12 mouse cellular contexts compared by ENCODE assay signal in the genomic region with DNA sequence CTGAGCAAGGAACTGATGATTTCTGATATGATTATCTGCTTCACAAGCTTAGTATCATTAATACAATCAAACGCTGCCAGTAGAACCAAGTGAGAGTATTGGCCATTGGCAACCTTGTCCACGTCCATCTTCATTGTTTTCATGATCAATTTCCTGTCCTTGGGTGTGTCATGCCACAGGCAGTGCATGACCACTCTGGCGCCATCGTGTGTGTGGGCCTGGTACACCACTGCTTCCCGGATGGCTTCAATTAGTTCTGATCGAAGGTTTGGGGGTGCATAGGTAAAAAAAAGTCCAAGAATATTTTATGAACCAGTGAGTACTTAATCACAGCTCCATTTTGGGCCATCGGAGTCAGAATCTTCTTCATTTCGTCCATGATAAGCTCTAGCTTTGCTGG.
A peak's percentile ranks its signal among the peaks of the same experiment; 100 is the strongest.
DNase-seq lines count a peak whose midpoint lies in the region; TF ChIP-seq lines count a peak whose summit lies in the region.
"Had no signal": no experiment of that assay in that cellular context is flagged by ENCODE, and none has a peak within 500 bp of the region (broad histone marks: within the 10 kb centered on the region; RNA-seq: fewer than 3 reads in every experiment).

No protein-coding gene starts in this region.

- peak; percentile 6 for DNase-seq in heart, postnatal 4 days
- no peak for DNase-seq in heart, adult 8-10 months (ENCODE audit: low spot score)
- peak; percentile 4 for DNase-seq in thymus, adult 2 months
- no peak for DNase-seq in thymus, postnatal 0 days (ENCODE audit: low spot score)
- peak; percentile 3 for DNase-seq in c-Kit-positive CD71-positive TER-119-negative erythroid progenitor cells, embryonic 14.5 days (ENCODE audit: low read depth)
- DNase-seq in left cerebral cortex, adult 8-10 months (ENCODE audit: low spot score in 2 of 2), result no peak
- no peak for DNase-seq in cerebellum, adult 11-12 months
- DNase-seq: adrenal gland, adult 2 months; cerebellum, adult 11 months; retina, postnatal 1 day had no signal

- no peak overlapping the region for H3K27ac ChIP-seq in thymus, adult 2 months (ENCODE audit: control insufficient read depth, insufficient read depth, low read length)
- H3K27ac ChIP-seq: hindbrain, postnatal 0 days; stomach, embryonic 15.5 days had no signal

- no peaks in the 10 kb centered on the region for H3K36me3 ChIP-seq in thymus, adult 2 months (ENCODE audit: control insufficient read depth, insufficient read depth, low read length)
- H3K36me3 ChIP-seq: stomach, embryonic 15.5 days had no signal

- no peak for TF ChIP-seq POLR2A in thymus, adult 2 months (IDR thresholded peaks at IDR 0.05; ENCODE audit: control insufficient read depth, extremely low read depth, insufficient read depth, low read length, poor library complexity)

- H3K4me1 ChIP-seq in thymus, adult 2 months (replicated peaks; ENCODE audit: control insufficient read depth, insufficient read depth, low read length), result no peaks in the 10 kb centered on the region
- H3K4me1 ChIP-seq: stomach, embryonic 15.5 days had no signal

- H3K4me3 ChIP-seq in thymus, adult 2 months (ENCODE audit: control insufficient read depth, insufficient read depth, low read length), result no peak overlapping the region
- H3K4me3 ChIP-seq: stomach, embryonic 15.5 days had no signal

- TF ChIP-seq CTCF in thymus, adult 2 months (IDR thresholded peaks at IDR 0.05; ENCODE audit: borderline replicate concordance, control insufficient read depth, extremely low read depth, insufficient read depth, low read length, poor library complexity), result no peak

- no peaks in the 10 kb centered on the region for H3K27me3 ChIP-seq in thymus, adult 2 months (ENCODE audit: control insufficient read depth, insufficient read depth, low read length)
- H3K27me3 ChIP-seq: stomach, embryonic 15.5 days had no signal

- WGBS in thymus, adult 2 months, result 71% methylated on average over 8 of the region's 8 CpGs

Comparison
In these comparisons a context has a peak if more than half of its experiments do, and no peak if none do; other contexts are left out.
1. DNase-seq: peak in heart, postnatal 4 days (single experiment), thymus, adult 2 months (single experiment) and c-Kit-positive CD71-positive TER-119-negative erythroid progenitor cells, embryonic 14.5 days (single experiment); none in heart, adult 8-10 months (single experiment), thymus, postnatal 0 days (single experiment), left cerebral cortex, adult 8-10 months (0 of 2) and cerebellum, adult 11-12 months (single experiment).